Mouse (Mus musculus): ENCODE data around the gene Grm6. TPM values are rescaled to one million over a fixed set of nuclear protein-coding genes. Genes with fewer than 3 reads are reported as not detected.

Grm6 gene
- total RNA-seq, 2 experiments from 2014 or later = not detected

GRCm38 (mm10) chr11:50913301-50913700, 62.8 kb downstream of the Grm6 start:
- no peak for DNase-seq (ENCODE audit: extremely low spot score in 1 of 2, low spot score in 1 of 2)

GRCm38 (mm10) chr11:50914461-50914860, 64.0 kb downstream of the Grm6 start:
- no peak for DNase-seq (ENCODE audit: extremely low spot score in 1 of 2, low spot score in 1 of 2)

Other genes starting within 250 kb of the Grm6 start
- 10 to 100 TPM in 1 of 2 experiments, 1 to 10 TPM in 1; 9.0 to 13.5 TPM for gene Adamts2, start 248.6 kb upstream of the Grm6 start, total RNA-seq (2021)
- gene Zfp354c, start 23.0 kb upstream of the Grm6 start, total RNA-seq (2021) = 10 to 100 TPM; 48.0 to 48.2 TPM
- 1 to 10 TPM; 3.0 to 3.4 TPM for gene Zfp879, start 9.1 kb upstream of the Grm6 start, total RNA-seq (2021)
- gene Zfp454, start 37.0 kb downstream of the Grm6 start, total RNA-seq (2021) = 1 to 10 TPM; 6.1 to 6.2 TPM
- 10 to 100 TPM; 17.2 to 19.7 TPM for gene Zfp2, start 65.5 kb downstream of the Grm6 start, total RNA-seq (2021)
- 1 to 10 TPM; 5.4 to 7.2 TPM for gene Zfp354b, start 80.9 kb downstream of the Grm6 start, total RNA-seq (2021)
- not detected for gene 4933414I15Rik, start 93.1 kb downstream of the Grm6 start, total RNA-seq (2021)
- not detected for gene Prop1, start 103.1 kb downstream of the Grm6 start, total RNA-seq (2021)
- gene Olfr1378, start 115.8 kb downstream of the Grm6 start, total RNA-seq (2021) = not detected
- gene Olfr1377, start 131.3 kb downstream of the Grm6 start, total RNA-seq (2021) = not detected
- gene Olfr51, start 152.9 kb downstream of the Grm6 start, total RNA-seq (2021) = not detected
- not detected for gene Olfr54, start 163.6 kb downstream of the Grm6 start, total RNA-seq (2021)
- not detected for gene Olfr1375, start 197.4 kb downstream of the Grm6 start, total RNA-seq (2021)
- gene Zfp354a, start 208.6 kb downstream of the Grm6 start, total RNA-seq (2021) = 1 to 10 TPM; 8.7 to 8.8 TPM

Measured in layer of hippocampus, postnatal 25 days (tissue).